Mouse (Mus musculus) bone marrow, adult 2 months (tissue): ENCODE measurements around the gene Fgf10. TPM values are rescaled to one million over a fixed set of nuclear protein-coding genes. Genes with fewer than 3 reads are reported as not detected.

Experiments used
- H3K27ac ChIP-seq: fragments of 200-500 bp; 2 replicates; pipeline ENCODE4 v1.5.1; 2012; ENCODE audit warnings: low read depth, mild to moderate bottlenecking, control low read depth, inconsistent platforms, low read length; ENCODE audit not compliant: control insufficient read depth, poor library complexity, insufficient read depth
- H3K4me1 ChIP-seq: fragments of 200-500 bp; 2 replicates; pipeline ENCODE4 v1.6.1; 2011; ENCODE audit warnings: low read length; ENCODE audit not compliant: control insufficient read depth, insufficient read depth
- H3K4me3 ChIP-seq: fragments of 200-500 bp; replicated peaks from 2 replicates; pipeline ENCODE3; 2011; ENCODE audit warnings: mild to moderate bottlenecking, low read depth, low read length, control low read depth; ENCODE audit not compliant: control insufficient read depth
- CTCF ChIP-seq: fragments of 200-500 bp; IDR thresholded peaks from 2 replicates; pipeline ENCODE4 v1.5.1; 2011; ENCODE audit warnings: low read length, control low read depth; ENCODE audit not compliant: control insufficient read depth, insufficient read depth
- POLR2A ChIP-seq: fragments of 200-500 bp; IDR thresholded peaks from 2 replicates; pipeline ENCODE4 v1.6.1; 2011; ENCODE audit warnings: low read depth, mild to moderate bottlenecking, control low read depth, low read length, borderline replicate concordance; ENCODE audit not compliant: control insufficient read depth
- WGBS: fragments of 180-500 bp; shearing (Covaris S2); methylation state at CpG from one replicate; pipeline ENCODE4 v1.1.7; 2018; 5-methylcytosine and 5-hydroxymethylcytosine counted together
- polyA plus RNA-seq: library from polyadenylated mRNA; stranded (reverse); fragments of >200 nt; gene quantifications from 2 replicates; pipeline ENCODE4 v1.2.4, GENCODE M21; 2011; ENCODE audit warnings: low replicate concordance; ENCODE audit not compliant: missing spikeins, insufficient read depth, insufficient read length

Gene Fgf10
- polyA plus RNA-seq, 1 experiment, result not detected

DNA sequence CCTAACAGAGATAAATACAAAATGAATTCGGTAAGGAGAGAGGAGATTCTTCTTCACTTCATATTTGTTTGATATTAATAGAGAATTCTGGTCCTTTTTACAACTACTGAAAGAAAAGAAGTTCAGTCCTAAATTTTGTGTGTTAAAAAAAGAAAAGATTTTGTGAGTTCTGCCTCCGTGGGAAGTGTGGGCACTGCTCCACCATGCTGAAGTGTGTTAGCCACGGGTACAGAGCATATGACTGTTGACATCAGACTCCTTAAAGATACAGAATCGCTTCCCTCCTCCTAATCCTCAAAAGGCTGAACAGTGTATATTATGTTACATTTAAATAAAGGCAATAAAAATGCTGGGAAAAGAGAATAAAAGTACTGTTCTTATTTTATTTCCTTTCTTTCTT, 122.2 kb downstream of the Fgf10 start:
- H3K27ac ChIP-seq, result no peak overlapping the region
- H3K4me1 ChIP-seq, result no peaks in the 10 kb centered on the region
- TF ChIP-seq POLR2A (no peak), CTCF (no peak)
- WGBS, result 45% methylated on average over 4 of the region's 4 CpGs
- no peak overlapping the region for H3K4me3 ChIP-seq

- H3K4me1 ChIP-seq, result no peaks in the 10 kb centered on the region
- H3K27ac ChIP-seq, result no peak overlapping the region
- 29% methylated on average over 4 of the region's 4 CpGs for WGBS
- TF ChIP-seq POLR2A, result no peak
- H3K4me3 ChIP-seq, result no peak overlapping the region
Observed at GRCm38 (mm10) chr13:118792198-118792597, 122.6 kb downstream of the Fgf10 start.

- Histone ChIP-seq H3K4me3 (no peak overlapping the region), H3K27ac (no peak overlapping the region), H3K4me1 (no peaks in the 10 kb centered on the region)
- WGBS, result 81% methylated on average over 4 of the region's 4 CpGs
- TF ChIP-seq CTCF, result no peak
- no peak for TF ChIP-seq POLR2A
Observed at GRCm38 (mm10) chr13:118800176-118800575, 130.6 kb downstream of the Fgf10 start.

- no peaks in the 10 kb centered on the region for H3K4me1 ChIP-seq
- TF ChIP-seq POLR2A (no peak), CTCF (no peak)
- H3K4me3 ChIP-seq, result no peak overlapping the region
- H3K27ac ChIP-seq, result no peak overlapping the region
- 75% methylated on average over 3 of the region's 3 CpGs for WGBS
Observed at GRCm38 (mm10) chr13:118806662-118807061, 137.1 kb downstream of the Fgf10 start.

GRCm38 (mm10) chr13:118819785-118820184, 150.2 kb downstream of the Fgf10 start:
- no peak for TF ChIP-seq CTCF
- no peak for TF ChIP-seq POLR2A
- WGBS, result 64% methylated on average over 6 of the region's 6 CpGs
- Histone ChIP-seq H3K27ac (no peak overlapping the region), H3K4me1 (no peaks in the 10 kb centered on the region), H3K4me3 (no peak overlapping the region)

DNA sequence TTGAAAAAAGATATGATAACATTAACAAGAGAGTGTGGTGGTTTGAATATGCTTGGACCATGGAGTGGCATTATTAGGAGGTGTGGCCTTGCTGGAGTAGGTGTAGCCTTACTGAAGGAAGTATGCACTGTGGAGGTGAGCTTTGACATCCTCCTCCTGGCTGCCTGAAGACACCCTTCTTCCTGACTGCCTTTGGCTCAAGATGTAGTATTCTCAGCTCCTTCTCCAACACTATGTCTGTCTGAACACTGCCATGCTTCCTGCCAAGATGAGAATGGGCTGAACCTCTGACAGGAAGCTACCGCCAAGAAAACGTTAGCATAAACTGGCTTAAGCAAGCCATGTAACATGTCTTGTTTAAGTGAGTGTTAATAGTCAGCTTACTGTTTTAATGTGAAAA, 153.5 kb downstream of the Fgf10 start:
- TF ChIP-seq POLR2A, result no peak
- no peak for TF ChIP-seq CTCF
- no peak overlapping the region for H3K4me3 ChIP-seq
- no peaks in the 10 kb centered on the region for H3K4me1 ChIP-seq
- 69% methylated on average over 2 of the region's 2 CpGs for WGBS
- H3K27ac ChIP-seq, result no peak overlapping the region

DNA sequence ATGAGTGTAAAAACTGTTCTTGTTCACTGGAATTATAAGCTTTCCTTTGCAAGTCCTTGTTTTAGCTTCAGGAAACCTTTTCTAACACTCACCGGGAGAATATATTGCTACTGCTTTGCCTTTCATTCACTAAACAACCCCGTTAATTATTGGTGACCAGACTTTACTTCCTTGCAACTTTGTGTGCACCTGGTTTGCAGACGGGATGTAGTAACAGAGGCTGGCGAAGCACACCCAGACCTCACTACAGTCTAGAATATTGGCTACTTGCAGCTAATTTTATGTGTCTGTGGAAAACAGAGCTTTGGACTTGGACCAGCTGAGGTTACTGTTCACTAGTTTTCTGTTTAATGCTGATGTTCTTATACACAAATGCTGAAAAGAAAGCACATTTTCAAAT, 155.5 kb downstream of the Fgf10 start:
- WGBS, result 70% methylated on average over 4 of the region's 4 CpGs
- Histone ChIP-seq H3K4me1 (no peaks in the 10 kb centered on the region), H3K27ac (no peak overlapping the region), H3K4me3 (no peak overlapping the region)
- TF ChIP-seq CTCF (no peak), POLR2A (no peak)

- TF ChIP-seq CTCF, result no peak
- TF ChIP-seq POLR2A, result no peak
- Histone ChIP-seq H3K27ac (no peak overlapping the region), H3K4me3 (no peak overlapping the region), H3K4me1 (no peaks in the 10 kb centered on the region)
- 74% methylated on average over 10 of the region's 10 CpGs for WGBS
Observed at GRCm38 (mm10) chr13:118828604-118829381, 159.2 kb downstream of the Fgf10 start.

DNA sequence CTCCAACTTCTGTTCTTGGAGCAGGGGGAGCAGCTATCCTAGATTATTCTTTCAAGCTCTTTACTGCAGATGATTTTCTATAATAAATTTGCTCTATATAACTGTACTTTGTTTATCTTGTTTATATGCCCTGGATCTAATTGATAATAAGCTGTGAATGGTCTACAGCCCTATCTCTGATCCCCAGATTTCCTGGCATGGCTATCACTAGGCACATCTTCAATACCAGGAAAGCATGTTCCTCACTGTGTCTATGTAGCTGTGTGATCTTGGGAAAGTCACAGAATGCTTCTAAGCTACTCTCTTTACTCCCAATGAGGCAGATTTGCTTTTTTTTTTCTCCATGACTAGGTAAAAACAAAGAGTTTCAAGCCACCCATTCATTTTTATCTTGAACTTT, 164.4 kb downstream of the Fgf10 start:
- Histone ChIP-seq H3K27ac (no peak overlapping the region), H3K4me3 (no peak overlapping the region), H3K4me1 (no peaks in the 10 kb centered on the region)
- TF ChIP-seq POLR2A, result no peak
- no peak for TF ChIP-seq CTCF
